Mouse (Mus musculus): ENCODE results near the gene Tfe3. TPM values are rescaled to one million over a fixed set of nuclear protein-coding genes. Genes with fewer than 3 reads are reported as not detected.
"Not testable (repeated sequence)": the region's sequence is repeated elsewhere in the genome, so short reads cannot be mapped to it uniquely, and the experiment has no call there.

Tfe3 gene
- polyA plus RNA-seq, 1 experiment from 2014 or later, result 21.9 TPM

GRCm38 (mm10) chrX:7744940-7745339, 17.4 kb upstream of the Tfe3 start:
- Histone ChIP-seq H3K4me3 (replicated peaks; ENCODE audit: low read length) (no peak overlapping the region), H3K27ac (ENCODE audit: low read length) (no peak overlapping the region), H3K4me2 (ENCODE audit: low read length) (no peak overlapping the region), H3K36me3 (ENCODE audit: control insufficient read depth, insufficient read depth) (no peaks in the 10 kb centered on the region), H3K27me3 (replicated peaks; ENCODE audit: control insufficient read depth, insufficient read depth, low read length) (no peaks in the 10 kb centered on the region), H3K9me3 (ENCODE audit: control insufficient read depth, low read length) (no peaks in the 10 kb centered on the region), H3K9ac (replicated peaks; ENCODE audit: low read depth, low read length) (no peak overlapping the region), H3K4me1 (replicated peaks; ENCODE audit: control insufficient read depth, insufficient read depth, low read length) (0 out of 2 replicates have a peak, but pooled peaks cover 4% of the 10 kb centered on the region)
- 64% methylated on average over 1 of the region's 1 CpGs for WGBS
- ATAC-seq, result no peak

- Histone ChIP-seq H3K27ac (ENCODE audit: low read length) (no peak overlapping the region), H3K9me3 (ENCODE audit: control insufficient read depth, low read length) (no peaks in the 10 kb centered on the region), H3K36me3 (ENCODE audit: control insufficient read depth, insufficient read depth) (no peaks in the 10 kb centered on the region), H3K4me3 (replicated peaks; ENCODE audit: low read length) (no peak overlapping the region), H3K4me2 (ENCODE audit: low read length) (no peak overlapping the region), H3K9ac (replicated peaks; ENCODE audit: low read depth, low read length) (no peak overlapping the region), H3K4me1 (replicated peaks; ENCODE audit: control insufficient read depth, insufficient read depth, low read length) (0 out of 2 replicates have a peak, but pooled peaks cover 4% of the 10 kb centered on the region), H3K27me3 (replicated peaks; ENCODE audit: control insufficient read depth, insufficient read depth, low read length) (no peaks in the 10 kb centered on the region)
- no peak for ATAC-seq
- 87% methylated on average over 8 of the region's 8 CpGs for WGBS
Observed at GRCm38 (mm10) chrX:7745429-7745828, 16.9 kb upstream of the Tfe3 start.

GRCm38 (mm10) chrX:7750432-7751116, 11.8 kb upstream of the Tfe3 start, which contains the start of gene Ccdc120:
TSS of gene Ccdc120 (minus strand) at chrX:7750905.
- 0 out of 2 replicates have a peak, but pooled peaks cover 4% of the 10 kb centered on the region for H3K4me1 ChIP-seq (replicated peaks; ENCODE audit: control insufficient read depth, insufficient read depth, low read length)
- H3K4me2 ChIP-seq (ENCODE audit: low read length), result peak within 1 kb of the TSS; percentile 57
- 17% methylated on average over 24 of the region's 56 CpGs for WGBS
- no peaks in the 10 kb centered on the region for H3K27me3 ChIP-seq (replicated peaks; ENCODE audit: control insufficient read depth, insufficient read depth, low read length)
- ATAC-seq, result peak; percentile 86
- H3K9me3 ChIP-seq (ENCODE audit: control insufficient read depth, low read length), result no peaks in the 10 kb centered on the region
- peak within 1 kb of the TSS; percentile 50 for H3K27ac ChIP-seq (ENCODE audit: low read length)
- no peaks in the 10 kb centered on the region for H3K36me3 ChIP-seq (ENCODE audit: control insufficient read depth, insufficient read depth)
- peak within 1 kb of the TSS; percentile 79 for H3K9ac ChIP-seq (replicated peaks; ENCODE audit: low read depth, low read length)
- peak within 1 kb of the TSS; percentile 70 for H3K4me3 ChIP-seq (replicated peaks; ENCODE audit: low read length)

- H3K9ac ChIP-seq (replicated peaks; ENCODE audit: low read depth, low read length); H3K27me3 ChIP-seq (replicated peaks; ENCODE audit: control insufficient read depth, insufficient read depth, low read length); H3K9me3 ChIP-seq (ENCODE audit: control insufficient read depth, low read length); H3K4me2 ChIP-seq (ENCODE audit: low read length); H3K27ac ChIP-seq (ENCODE audit: low read length); H3K4me1 ChIP-seq (replicated peaks; ENCODE audit: control insufficient read depth, insufficient read depth, low read length); H3K4me3 ChIP-seq (replicated peaks; ENCODE audit: low read length); ATAC-seq; H3K36me3 ChIP-seq (ENCODE audit: control insufficient read depth, insufficient read depth): not testable (repeated sequence)
- 27% methylated on average over 2 of the region's 3 CpGs for whole genome bisulfite sequencing
Observed at GRCm38 (mm10) chrX:7753627-7754026, 8.7 kb upstream of the Tfe3 start.

GRCm38 (mm10) chrX:7762921-7763197, 499 bp downstream of the Tfe3 start:
- peak overlapping the region; percentile 67 for H3K4me2 ChIP-seq (ENCODE audit: low read length)
- H3K36me3 ChIP-seq (ENCODE audit: control insufficient read depth, insufficient read depth), result 0 out of 2 replicates have a peak, but pooled peaks cover 2% of the 10 kb centered on the region
- H3K27ac ChIP-seq (ENCODE audit: low read length), result no peak overlapping the region; the same call in 1 of the 2 replicates
- H3K4me3 ChIP-seq (replicated peaks; ENCODE audit: low read length), result peak overlapping the region; percentile 61
- H3K9me3 ChIP-seq (ENCODE audit: control insufficient read depth, low read length), result no peaks in the 10 kb centered on the region; the same call in 1 of the 2 replicates
- ATAC-seq, result no peak
- WGBS, result 10% methylated on average over 17 of the region's 21 CpGs
- H3K9ac ChIP-seq (replicated peaks; ENCODE audit: low read depth, low read length), result peak overlapping the region; percentile 58
- H3K27me3 ChIP-seq (replicated peaks; ENCODE audit: control insufficient read depth, insufficient read depth, low read length), result no peaks in the 10 kb centered on the region
- peaks cover 19% of the 10 kb centered on the region for H3K4me1 ChIP-seq (replicated peaks; ENCODE audit: control insufficient read depth, insufficient read depth, low read length)

GRCm38 (mm10) chrX:7763631-7764393, 1.5 kb downstream of the Tfe3 start:
- no peak overlapping the region for H3K27ac ChIP-seq (ENCODE audit: low read length)

GRCm38 (mm10) chrX:7764657-7765280, 2.4 kb downstream of the Tfe3 start:
- ATAC-seq, result no peak
- Histone ChIP-seq H3K27ac (ENCODE audit: low read length) (no peak overlapping the region), H3K9ac (replicated peaks; ENCODE audit: low read depth, low read length) (no peak overlapping the region), H3K36me3 (ENCODE audit: control insufficient read depth, insufficient read depth) (0 out of 2 replicates have a peak, but pooled peaks cover 2% of the 10 kb centered on the region), H3K4me2 (ENCODE audit: low read length) (peak overlapping the region; percentile 67), H3K4me3 (replicated peaks; ENCODE audit: low read length) (peak overlapping the region; percentile 61), H3K27me3 (replicated peaks; ENCODE audit: control insufficient read depth, insufficient read depth, low read length) (no peaks in the 10 kb centered on the region), H3K9me3 (ENCODE audit: control insufficient read depth, low read length) (no peaks in the 10 kb centered on the region; the same call in 1 of the 2 replicates), H3K4me1 (replicated peaks; ENCODE audit: control insufficient read depth, insufficient read depth, low read length) (peaks cover 19% of the 10 kb centered on the region)
- 21% methylated on average over 9 of the region's 9 CpGs for WGBS

More at GRCm38 (mm10) chrX:7763631-7764393, 1.5 kb downstream of the Tfe3 start:
- peak overlapping the region; percentile 58 for H3K9ac ChIP-seq (replicated peaks; ENCODE audit: low read depth, low read length)
- no peak for ATAC-seq
- H3K36me3 ChIP-seq (ENCODE audit: control insufficient read depth, insufficient read depth), result 0 out of 2 replicates have a peak, but pooled peaks cover 2% of the 10 kb centered on the region
- peaks cover 19% of the 10 kb centered on the region for H3K4me1 ChIP-seq (replicated peaks; ENCODE audit: control insufficient read depth, insufficient read depth, low read length)
- peak overlapping the region; percentile 61 for H3K4me3 ChIP-seq (replicated peaks; ENCODE audit: low read length)
- no peaks in the 10 kb centered on the region for H3K27me3 ChIP-seq (replicated peaks; ENCODE audit: control insufficient read depth, insufficient read depth, low read length)
- WGBS, result 11% methylated on average over 22 of the region's 22 CpGs
- H3K4me2 ChIP-seq (ENCODE audit: low read length), result peak overlapping the region; percentile 67
- H3K9me3 ChIP-seq (ENCODE audit: control insufficient read depth, low read length), result no peaks in the 10 kb centered on the region; the same call in 1 of the 2 replicates

GRCm38 (mm10) chrX:7765281-7765670, 2.9 kb downstream of the Tfe3 start:
- H3K27ac ChIP-seq (ENCODE audit: low read length), result no peak overlapping the region
- peak overlapping the region; percentile 67 for H3K4me2 ChIP-seq (ENCODE audit: low read length)
- ATAC-seq, result no peak
- H3K9me3 ChIP-seq (ENCODE audit: control insufficient read depth, low read length), result no peaks in the 10 kb centered on the region; the same call in 1 of the 2 replicates
- H3K9ac ChIP-seq (replicated peaks; ENCODE audit: low read depth, low read length), result no peak overlapping the region
- H3K27me3 ChIP-seq (replicated peaks; ENCODE audit: control insufficient read depth, insufficient read depth, low read length), result no peaks in the 10 kb centered on the region
- H3K36me3 ChIP-seq (ENCODE audit: control insufficient read depth, insufficient read depth), result 0 out of 2 replicates have a peak, but pooled peaks cover 2% of the 10 kb centered on the region
- peaks cover 19% of the 10 kb centered on the region for H3K4me1 ChIP-seq (replicated peaks; ENCODE audit: control insufficient read depth, insufficient read depth, low read length)
- WGBS, result 18% methylated on average over 13 of the region's 13 CpGs
- H3K4me3 ChIP-seq (replicated peaks; ENCODE audit: low read length), result peak overlapping the region; percentile 61

GRCm38 (mm10) chrX:7765764-7766163, 3.4 kb downstream of the Tfe3 start:
- 0 out of 2 replicates have a peak, but pooled peaks cover 2% of the 10 kb centered on the region for H3K36me3 ChIP-seq (ENCODE audit: control insufficient read depth, insufficient read depth)
- H3K9ac ChIP-seq (replicated peaks; ENCODE audit: low read depth, low read length), result no peak overlapping the region
- H3K4me3 ChIP-seq (replicated peaks; ENCODE audit: low read length), result peak overlapping the region; percentile 61
- H3K9me3 ChIP-seq (ENCODE audit: control insufficient read depth, low read length), result no peaks in the 10 kb centered on the region; the same call in 1 of the 2 replicates
- no peaks in the 10 kb centered on the region for H3K27me3 ChIP-seq (replicated peaks; ENCODE audit: control insufficient read depth, insufficient read depth, low read length)
- WGBS, result 15% methylated on average over 11 of the region's 11 CpGs
- peak; percentile 45; the same call in 1 of the 2 replicates for ATAC-seq
- H3K4me1 ChIP-seq (replicated peaks; ENCODE audit: control insufficient read depth, insufficient read depth, low read length), result peaks cover 19% of the 10 kb centered on the region
- no peak overlapping the region for H3K27ac ChIP-seq (ENCODE audit: low read length)
- H3K4me2 ChIP-seq (ENCODE audit: low read length), result peak overlapping the region; percentile 67
